Mouse (Mus musculus) hindbrain, embryonic 15.5 days (tissue): ENCODE measurements around the gene 4930524J08Rik. TPM values are rescaled to one million over a fixed set of nuclear protein-coding genes. Genes with fewer than 3 reads are reported as not detected.

Experiments
- ATAC-seq: fragments of 200-750 bp; cut with Nextera tagmentation; 2 replicates; pipeline ENCODE4 v1.8.0; 2017; ENCODE audit warnings: low read depth, moderate number of reproducible peaks, moderate TSS enrichment; ENCODE audit not compliant: low FRiP score
- H3K27ac ChIP-seq: fragments of 300-500 bp; sonication (generic); replicated peaks from 2 replicates; pipeline ENCODE4 v1.5.1; 2015; ENCODE audit warnings: mild to moderate bottlenecking, inconsistent platforms
- H3K27me3 ChIP-seq: fragments of 300-500 bp; sonication (generic); 2 replicates; pipeline ENCODE4 v1.6.1; 2015; ENCODE audit warnings: control low read depth, inconsistent platforms
- H3K36me3 ChIP-seq: fragments of 300-500 bp; sonication (generic); 2 replicates; pipeline ENCODE4 v1.6.1; 2015; ENCODE audit warnings: control low read depth, inconsistent platforms
- H3K4me1 ChIP-seq: fragments of 300-500 bp; sonication (generic); replicated peaks from 2 replicates; pipeline ENCODE4 v1.6.1; 2015; ENCODE audit warnings: control low read depth, inconsistent platforms
- H3K4me2 ChIP-seq: fragments of 300-500 bp; sonication (generic); 2 replicates; pipeline ENCODE4 v1.6.1; 2015; ENCODE audit warnings: moderate library complexity, mild to moderate bottlenecking, inconsistent platforms
- H3K4me3 ChIP-seq: fragments of 300-500 bp; sonication (generic); 2 replicates; pipeline ENCODE4 v1.5.1; 2015; ENCODE audit warnings: mild to moderate bottlenecking, inconsistent platforms
- H3K9ac ChIP-seq: fragments of 300-500 bp; sonication (generic); 2 replicates; pipeline ENCODE4 v1.6.1; 2015; ENCODE audit warnings: inconsistent platforms
- H3K9me3 ChIP-seq: fragments of 300-500 bp; sonication (generic); 2 replicates; pipeline ENCODE4 v1.6.1; 2016; ENCODE audit warnings: control low read depth, inconsistent platforms
- WGBS: fragments of 180-500 bp; shearing (Covaris S2); methylation state at CpG from one replicate; pipeline ENCODE4 v1.1.7; 2015; 5-methylcytosine and 5-hydroxymethylcytosine counted together
- polyA plus RNA-seq: library from polyadenylated mRNA; unstranded; fragments of >200 nt; fragmentation: Nextera tagmentation; extraction: Ambion mirVana; gene quantifications from 2 replicates; pipeline ENCODE4 v1.2.1, GENCODE M21; 2015

Gene 4930524J08Rik
- polyA plus RNA-seq, 1 experiment from 2014 or later = 2.5 TPM

- no peak overlapping the region for H3K4me3 ChIP-seq
- no peaks in the 10 kb centered on the region for H3K36me3 ChIP-seq
- no peaks in the 10 kb centered on the region for H3K27me3 ChIP-seq
- no peak overlapping the region for H3K9ac ChIP-seq
- no peak overlapping the region for H3K4me2 ChIP-seq
- H3K4me1 ChIP-seq = no peaks in the 10 kb centered on the region
- ATAC-seq = no peak
- 95% methylated on average over 4 of the region's 4 CpGs for WGBS
- no peaks in the 10 kb centered on the region for H3K9me3 ChIP-seq
- no peak overlapping the region for H3K27ac ChIP-seq
Measured at GRCm38 (mm10) chr5:100006324-100007039, 27.6 kb downstream of the 4930524J08Rik start.

DNA sequence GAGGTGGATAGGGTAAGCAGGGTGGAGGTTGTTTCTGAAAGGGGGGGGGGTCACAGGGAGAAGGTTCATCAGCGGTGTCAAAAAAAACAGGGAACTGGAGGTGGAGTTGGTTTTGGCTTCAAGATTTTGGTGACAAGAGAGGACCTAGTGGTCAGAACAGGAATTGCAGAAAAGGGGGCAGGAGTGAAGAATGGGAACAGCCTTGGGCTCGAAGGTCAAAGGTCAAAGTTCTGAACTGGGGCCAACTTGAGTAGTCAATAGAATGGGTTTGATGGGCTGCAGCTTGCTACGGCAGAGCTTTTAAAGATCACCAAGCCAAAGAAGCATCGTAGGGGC, 28.1 kb downstream of the 4930524J08Rik start:
- no peaks in the 10 kb centered on the region for H3K4me1 ChIP-seq
- no peak overlapping the region for H3K27ac ChIP-seq
- 77% methylated on average over 4 of the region's 4 CpGs for WGBS
- H3K9ac ChIP-seq = no peak overlapping the region
- ATAC-seq = no peak
- no peaks in the 10 kb centered on the region for H3K9me3 ChIP-seq
- no peak overlapping the region for H3K4me3 ChIP-seq
- no peak overlapping the region for H3K4me2 ChIP-seq
- H3K27me3 ChIP-seq = no peaks in the 10 kb centered on the region
- H3K36me3 ChIP-seq = no peaks in the 10 kb centered on the region

DNA sequence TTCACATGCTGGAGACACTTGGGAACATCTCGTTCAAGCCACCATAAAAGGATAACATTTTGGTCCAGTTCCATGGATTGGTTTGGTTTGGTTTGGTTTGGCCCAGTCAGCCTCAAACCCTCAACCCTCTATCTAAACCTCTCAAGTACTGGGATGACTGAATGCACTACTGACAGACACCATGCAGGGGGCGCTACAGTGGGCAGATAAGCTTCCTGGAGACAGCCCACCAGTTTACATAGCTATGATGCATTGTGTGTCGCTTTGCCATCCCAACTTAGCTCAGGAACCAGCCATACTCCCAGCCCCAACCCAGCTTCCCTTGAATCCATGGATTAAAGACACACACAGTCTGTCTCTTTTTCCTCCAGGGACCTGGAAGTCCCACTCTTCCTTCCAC, 29.6 kb downstream of the 4930524J08Rik start:
- no peak overlapping the region for H3K4me2 ChIP-seq
- no peaks in the 10 kb centered on the region for H3K9me3 ChIP-seq
- H3K9ac ChIP-seq = no peak overlapping the region
- H3K36me3 ChIP-seq = no peaks in the 10 kb centered on the region
- ATAC-seq = no peak
- no peaks in the 10 kb centered on the region for H3K27me3 ChIP-seq
- H3K4me3 ChIP-seq = no peak overlapping the region
- no peak overlapping the region for H3K27ac ChIP-seq
- H3K4me1 ChIP-seq = no peaks in the 10 kb centered on the region
- WGBS = 63% methylated on average over 3 of the region's 3 CpGs

DNA sequence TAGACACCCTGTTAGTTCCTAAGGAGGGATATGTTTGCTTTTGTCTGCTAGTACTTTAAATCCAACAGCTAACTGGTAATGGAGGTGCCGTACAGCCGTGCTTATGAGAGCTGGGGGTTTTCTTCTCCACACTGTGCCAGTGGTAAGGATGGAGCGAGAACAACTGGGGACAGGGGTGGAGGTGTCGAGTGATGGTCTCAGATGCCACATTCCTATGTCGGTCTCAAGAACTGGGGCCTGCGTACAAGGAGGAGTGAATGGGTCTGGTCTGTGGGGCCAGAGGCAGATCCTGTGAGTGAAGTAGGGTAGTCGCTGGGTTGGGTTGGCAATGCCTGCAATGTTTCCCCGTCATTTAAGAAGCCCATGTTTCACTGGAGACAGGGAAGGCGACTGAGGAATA, 33.7 kb downstream of the 4930524J08Rik start:
- Histone ChIP-seq H3K4me1 (no peaks in the 10 kb centered on the region), H3K27me3 (no peaks in the 10 kb centered on the region), H3K9ac (no peak overlapping the region), H3K9me3 (no peaks in the 10 kb centered on the region), H3K4me2 (no peak overlapping the region), H3K36me3 (no peaks in the 10 kb centered on the region), H3K27ac (no peak overlapping the region), H3K4me3 (no peak overlapping the region)
- WGBS = 93% methylated on average over 9 of the region's 9 CpGs
- ATAC-seq = no peak

DNA sequence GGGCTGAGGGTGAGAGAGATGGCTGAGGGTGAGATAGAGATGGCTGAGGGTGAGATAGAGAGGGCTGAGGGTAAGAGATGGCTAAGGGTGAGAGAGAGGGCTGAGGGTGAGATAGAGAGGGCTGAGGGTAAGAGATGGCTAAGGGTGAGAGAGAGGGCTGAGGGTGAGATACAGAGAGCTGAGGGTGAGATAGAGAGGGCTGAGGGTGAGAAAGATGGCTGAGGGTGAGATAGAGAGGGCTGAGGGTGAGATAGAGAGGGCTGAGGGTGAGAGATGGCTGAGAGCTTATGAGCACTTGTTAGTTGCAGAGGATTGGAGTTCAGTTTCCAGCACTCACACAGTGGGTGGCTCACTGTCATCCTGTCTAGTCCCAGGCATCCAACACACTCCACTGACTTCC, 41.2 kb downstream of the 4930524J08Rik start:
- Histone ChIP-seq H3K9me3 (no peaks in the 10 kb centered on the region), H3K27ac (no peak overlapping the region)

DNA sequence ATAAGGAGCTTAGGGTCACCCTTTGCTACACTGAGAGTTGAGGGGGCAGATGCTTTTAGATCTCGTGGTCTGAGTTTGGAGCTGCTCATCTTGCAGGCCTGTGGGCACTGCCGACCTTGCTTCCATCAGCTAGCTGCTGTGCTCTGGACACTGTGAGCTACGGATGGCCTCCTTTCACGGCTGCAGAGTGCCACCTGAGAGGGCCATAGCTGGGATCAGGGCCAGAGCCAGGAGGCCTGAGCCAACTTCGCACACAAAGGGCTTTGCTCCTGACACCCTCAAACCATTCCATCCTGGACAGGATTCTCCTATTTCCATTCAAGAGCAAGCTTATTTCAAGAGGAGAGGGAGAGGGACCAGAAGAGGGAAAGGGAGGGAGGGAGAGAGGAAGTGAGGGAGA, 45.5 kb downstream of the 4930524J08Rik start:
- no peak for ATAC-seq
- no peak overlapping the region for H3K9ac ChIP-seq
- WGBS = 86% methylated on average over 5 of the region's 5 CpGs

More for the DNA sequence above, 41.2 kb downstream of the 4930524J08Rik start:
- Histone ChIP-seq H3K4me1 (no peaks in the 10 kb centered on the region), H3K36me3 (no peaks in the 10 kb centered on the region), H3K4me2 (no peak overlapping the region), H3K4me3 (no peak overlapping the region), H3K27me3 (no peaks in the 10 kb centered on the region), H3K9ac (no peak overlapping the region)
- no peak for ATAC-seq

DNA sequence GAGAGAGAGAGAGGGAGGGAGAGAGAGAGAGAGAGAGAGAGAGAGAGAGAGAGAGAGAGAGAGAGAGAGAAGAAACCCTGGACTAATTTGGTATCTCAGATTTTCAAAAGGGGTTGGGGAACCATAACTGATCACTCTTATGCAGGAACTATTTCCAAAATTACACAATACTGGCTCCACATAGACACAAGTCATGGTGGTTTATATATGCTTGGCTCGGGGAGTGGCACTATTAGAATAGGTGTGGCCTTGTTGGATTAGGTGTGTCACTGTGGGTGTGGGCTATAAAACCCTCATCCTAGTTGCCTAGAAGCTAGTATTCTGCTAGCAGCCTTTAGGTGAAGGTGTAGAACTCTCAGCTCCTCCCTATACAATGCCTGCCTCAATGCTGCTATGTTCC, 46.0 kb downstream of the 4930524J08Rik start:
- 94% methylated on average over 1 of the region's 1 CpGs for WGBS
- Histone ChIP-seq H3K9me3 (no peaks in the 10 kb centered on the region), H3K9ac (no peak overlapping the region), H3K27ac (no peak overlapping the region), H3K36me3 (no peaks in the 10 kb centered on the region), H3K4me1 (peaks cover under 1% of the 10 kb centered on the region), H3K27me3 (no peaks in the 10 kb centered on the region), H3K4me3 (no peak overlapping the region), H3K4me2 (no peak overlapping the region)
- ATAC-seq = no peak

More for the DNA sequence above, 45.5 kb downstream of the 4930524J08Rik start:
- H3K36me3 ChIP-seq = no peaks in the 10 kb centered on the region
- H3K4me3 ChIP-seq = no peak overlapping the region
- no peaks in the 10 kb centered on the region for H3K9me3 ChIP-seq
- no peak overlapping the region for H3K4me2 ChIP-seq
- H3K27ac ChIP-seq = no peak overlapping the region
- H3K4me1 ChIP-seq = no peaks in the 10 kb centered on the region
- no peaks in the 10 kb centered on the region for H3K27me3 ChIP-seq

Other genes starting within 250 kb of the 4930524J08Rik start
- gene Rasgef1b, start 250.0 kb upstream of the 4930524J08Rik start, polyA plus RNA-seq = 54.2 and 56.7 TPM in 2 replicates
- gene Vamp9, start 72.8 kb upstream of the 4930524J08Rik start, polyA plus RNA-seq = 0.76 and 1.2 TPM in 2 replicates
- 161 and 172 TPM in 2 replicates for gene Hnrnpd, start 123 bp upstream of the 4930524J08Rik start, polyA plus RNA-seq
- 186 and 197 TPM in 2 replicates for gene Hnrnpdl, start 60.6 kb downstream of the 4930524J08Rik start, polyA plus RNA-seq
- 50.6 and 55.5 TPM in 2 replicates for gene Enoph1, start 60.9 kb downstream of the 4930524J08Rik start, polyA plus RNA-seq
- gene Tmem150c, start 180.7 kb downstream of the 4930524J08Rik start, polyA plus RNA-seq = 31.2 and 36.4 TPM in 2 replicates